Mouse (Mus musculus): ENCODE measurements around the gene Rgl2.

DNA sequence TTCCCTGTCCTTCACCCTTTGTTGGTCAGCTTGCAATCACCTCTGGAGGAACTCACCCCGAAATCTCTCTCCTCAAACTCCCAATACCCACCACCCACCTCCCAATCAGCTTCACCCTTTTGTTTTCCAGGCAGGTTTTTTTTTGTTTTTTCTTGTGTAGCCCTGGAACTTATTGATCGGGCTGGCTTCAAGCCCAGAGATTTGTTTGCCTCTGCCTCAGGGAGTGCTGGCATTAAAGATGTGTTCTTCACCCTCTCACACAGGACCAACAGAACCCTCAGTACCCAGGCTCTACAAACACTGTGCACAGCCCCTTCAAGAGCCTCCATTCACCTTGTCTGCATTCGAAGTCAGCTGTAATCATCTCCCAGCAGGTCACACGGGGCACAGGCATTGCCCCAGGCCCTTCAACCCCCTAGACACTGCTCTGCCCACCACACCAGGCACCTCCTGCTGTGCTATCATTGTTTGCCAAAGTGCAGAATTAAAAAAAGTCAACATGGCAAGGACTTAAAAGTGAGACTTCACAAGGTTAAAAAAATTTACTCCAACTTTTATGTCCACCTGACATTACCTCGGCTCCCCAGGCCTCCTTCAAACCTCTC lies 24.7 kb downstream of the Rgl2 start:
- TF ChIP-seq POLR2A (IDR thresholded peaks at IDR 0.05; ENCODE audit: borderline replicate concordance, insufficient read depth, low read length) (no peak), CTCF (IDR thresholded peaks at IDR 0.05; ENCODE audit: borderline replicate concordance, insufficient read depth, low read depth, low read length) (no peak)

Data from cerebellum, adult 2 months (tissue).